Mouse (Mus musculus): ENCODE data around the gene Ltb. TPM values are rescaled to one million over a fixed set of nuclear protein-coding genes. Genes with fewer than 3 reads are reported as not detected.

Gene Ltb
- polyA plus RNA-seq, 1 experiment from 2014 or later = 0.25 TPM

DNA sequence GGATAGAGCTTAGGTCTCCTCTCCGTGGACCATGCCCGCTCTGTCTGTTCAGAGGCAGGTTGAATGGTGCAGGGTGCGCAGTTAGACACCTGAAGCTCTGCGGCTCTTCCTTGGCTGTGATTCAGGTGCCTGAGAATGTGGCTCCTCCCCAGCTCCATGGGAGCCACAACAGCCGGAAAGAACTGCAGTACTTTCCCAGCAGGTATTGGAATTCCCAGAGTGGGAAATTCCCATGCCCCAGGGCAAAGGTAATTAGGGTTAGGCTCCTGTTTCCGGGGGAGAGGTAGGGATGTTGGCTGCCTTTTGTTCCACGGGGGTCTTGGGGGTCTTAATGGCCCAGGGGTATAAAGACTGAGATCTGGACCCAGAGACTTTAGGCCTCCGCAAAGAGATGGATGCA, 4.7 kb downstream of the Ltb start:
- H3K4me2 ChIP-seq (replicated peaks) = no peak overlapping the region
- H3K27me3 ChIP-seq = peaks cover 28% of the 10 kb centered on the region
- no peaks in the 10 kb centered on the region for H3K36me3 ChIP-seq
- no peaks in the 10 kb centered on the region for H3K9me3 ChIP-seq
- ATAC-seq (replicated peaks) = no peak
- peaks cover 11% of the 10 kb centered on the region for H3K4me1 ChIP-seq
- H3K4me3 ChIP-seq = no peak overlapping the region
- 26% methylated on average over 8 of the region's 8 CpGs for WGBS
- no peak overlapping the region for H3K9ac ChIP-seq (replicated peaks)
- no peak overlapping the region for H3K27ac ChIP-seq (replicated peaks)

GRCm38 (mm10) chr17:35200398-35200797, 6.2 kb downstream of the Ltb start:
- Histone ChIP-seq H3K9me3 (no peaks in the 10 kb centered on the region), H3K4me2 (replicated peaks) (no peak overlapping the region), H3K9ac (replicated peaks) (no peak overlapping the region), H3K36me3 (no peaks in the 10 kb centered on the region), H3K4me3 (no peak overlapping the region), H3K27me3 (peaks cover 19% of the 10 kb centered on the region), H3K4me1 (peaks cover 9% of the 10 kb centered on the region), H3K27ac (replicated peaks) (no peak overlapping the region)
- 89% methylated on average over 11 of the region's 11 CpGs for WGBS
- no peak for ATAC-seq (replicated peaks)

GRCm38 (mm10) chr17:35201128-35201527, 6.9 kb downstream of the Ltb start:
- H3K27me3 ChIP-seq = peaks cover 13% of the 10 kb centered on the region
- H3K9ac ChIP-seq (replicated peaks) = no peak overlapping the region
- no peak for ATAC-seq (replicated peaks)
- H3K36me3 ChIP-seq = no peaks in the 10 kb centered on the region
- peaks cover 2% of the 10 kb centered on the region for H3K4me1 ChIP-seq
- H3K4me2 ChIP-seq (replicated peaks) = no peak overlapping the region
- H3K27ac ChIP-seq (replicated peaks) = no peak overlapping the region
- no peaks in the 10 kb centered on the region for H3K9me3 ChIP-seq
- H3K4me3 ChIP-seq = no peak overlapping the region
- 85% methylated on average over 11 of the region's 11 CpGs for WGBS

- Histone ChIP-seq H3K4me3 (no peak within 1 kb of the TSS), H3K9me3 (no peaks in the 10 kb centered on the region), H3K27me3 (peaks cover 7% of the 10 kb centered on the region; the same call in 1 of the 2 replicates), H3K4me1 (no peaks in the 10 kb centered on the region), H3K36me3 (no peaks in the 10 kb centered on the region), H3K27ac (replicated peaks) (no peak within 1 kb of the TSS), H3K9ac (replicated peaks) (no peak within 1 kb of the TSS), H3K4me2 (replicated peaks) (no peak within 1 kb of the TSS)
- ATAC-seq (replicated peaks) = no peak
- 54% methylated on average over 13 of the region's 13 CpGs for WGBS
Observed at GRCm38 (mm10) chr17:35201787-35202186, 7.5 kb downstream of the Ltb start, which contains the start of gene Tnf. TSS of gene Tnf (minus strand) at chr17:35202007.

GRCm38 (mm10) chr17:35202442-35202841, 8.2 kb downstream of the Ltb start:
- no peaks in the 10 kb centered on the region for H3K4me1 ChIP-seq
- no peaks in the 10 kb centered on the region for H3K9me3 ChIP-seq
- H3K36me3 ChIP-seq = no peaks in the 10 kb centered on the region
- no peak overlapping the region for H3K27ac ChIP-seq (replicated peaks)
- no peak for ATAC-seq (replicated peaks)
- no peak overlapping the region for H3K4me3 ChIP-seq
- H3K4me2 ChIP-seq (replicated peaks) = no peak overlapping the region
- 84% methylated on average over 4 of the region's 4 CpGs for WGBS
- H3K9ac ChIP-seq (replicated peaks) = no peak overlapping the region
- 0 out of 2 replicates have a peak, but pooled peaks cover 3% of the 10 kb centered on the region for H3K27me3 ChIP-seq

DNA sequence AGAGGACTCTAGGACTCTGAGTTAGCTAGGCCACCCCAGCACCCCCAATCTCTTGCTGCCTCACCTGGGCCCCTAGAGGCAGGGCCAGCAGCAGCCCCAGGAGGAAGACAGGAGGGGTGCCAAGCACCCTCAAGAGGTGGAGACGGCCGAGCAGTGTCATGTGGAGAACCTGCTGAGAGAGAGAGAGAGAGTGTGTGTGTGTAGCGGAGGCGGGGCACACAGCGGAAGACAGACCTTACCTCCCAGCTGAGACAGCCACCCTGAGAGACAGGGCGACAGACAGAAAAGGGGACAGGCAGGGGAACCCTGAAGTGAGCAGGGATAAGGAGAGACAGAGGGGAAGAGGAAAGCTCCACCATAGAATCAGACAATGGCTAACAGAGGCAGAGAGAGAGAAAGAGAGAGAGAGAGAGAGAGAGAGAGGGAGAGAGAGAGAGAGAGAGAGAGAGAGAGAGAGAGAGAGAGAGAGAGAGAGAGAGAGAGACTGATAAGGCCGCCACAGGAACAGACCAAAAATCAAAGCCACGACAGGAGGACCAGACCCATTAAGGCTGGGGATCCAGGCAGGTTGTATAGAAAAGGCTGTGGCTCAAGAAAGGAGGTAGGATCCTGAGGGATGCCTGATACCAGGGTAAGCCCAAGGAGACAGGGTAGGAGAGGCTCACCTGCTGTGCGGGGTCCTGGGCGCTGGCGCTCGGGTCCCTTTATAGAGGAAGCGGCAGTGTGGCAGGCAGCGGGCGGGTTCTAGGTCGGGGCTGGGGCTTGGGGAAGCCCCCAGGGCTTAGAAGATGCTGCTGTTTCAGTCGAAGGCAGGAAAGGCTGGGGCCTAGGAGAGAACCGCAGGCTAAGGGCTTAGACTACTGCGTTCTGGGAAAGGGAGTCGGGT, 10.5 kb downstream of the Ltb start, which contains the start of gene Lta:
Lta (minus strand) TSS at position 858 of the 886 bp plus-strand sequence.
- H3K4me2 ChIP-seq (replicated peaks) = no peak within 1 kb of the TSS
- H3K36me3 ChIP-seq = no peaks in the 10 kb centered on the region
- H3K4me3 ChIP-seq = no peak within 1 kb of the TSS
- no peak within 1 kb of the TSS for H3K27ac ChIP-seq (replicated peaks)
- H3K9ac ChIP-seq (replicated peaks) = 0 out of 2 replicates have a peak within 1 kb of the TSS, but pooled peaks have one; percentile 1
- ATAC-seq (replicated peaks) = no peak
- H3K9me3 ChIP-seq = no peaks in the 10 kb centered on the region
- 28% methylated on average over 20 of the region's 20 CpGs for WGBS
- H3K27me3 ChIP-seq = 0 out of 2 replicates have a peak, but pooled peaks cover 3% of the 10 kb centered on the region
- H3K4me1 ChIP-seq = no peaks in the 10 kb centered on the region

DNA sequence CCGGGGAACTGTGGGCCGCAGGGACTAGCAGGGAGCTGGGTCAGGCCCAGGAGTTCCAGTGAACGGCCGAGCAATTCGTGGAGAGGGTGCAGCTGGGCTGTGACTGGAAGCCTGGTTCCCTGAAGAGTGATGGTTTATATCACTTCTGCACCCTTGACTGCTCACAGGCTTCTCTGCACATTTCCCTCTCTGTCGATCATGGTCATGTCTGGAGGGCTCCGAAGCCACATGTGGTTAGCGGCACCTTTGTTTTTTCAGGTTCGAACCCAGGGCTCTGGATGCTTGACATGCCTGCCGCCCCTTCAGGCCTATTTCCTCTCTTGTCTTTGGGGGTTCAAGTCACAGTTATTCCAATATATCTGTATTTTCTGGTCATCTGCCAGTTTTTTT, 11.1 kb downstream of the Ltb start:
- no peak for ATAC-seq (replicated peaks)
- Histone ChIP-seq H3K9me3 (no peaks in the 10 kb centered on the region), H3K9ac (replicated peaks) (0 out of 2 replicates have a peak overlapping the region, but pooled peaks have one; percentile 1), H3K27me3 (0 out of 2 replicates have a peak, but pooled peaks cover 3% of the 10 kb centered on the region), H3K27ac (replicated peaks) (no peak overlapping the region), H3K4me3 (no peak overlapping the region), H3K4me1 (no peaks in the 10 kb centered on the region), H3K4me2 (replicated peaks) (no peak overlapping the region), H3K36me3 (no peaks in the 10 kb centered on the region)
- 63% methylated on average over 10 of the region's 10 CpGs for WGBS

- Histone ChIP-seq H3K27ac (replicated peaks) (no peak overlapping the region), H3K9ac (replicated peaks) (no peak overlapping the region), H3K9me3 (no peaks in the 10 kb centered on the region), H3K4me3 (no peak overlapping the region), H3K4me2 (replicated peaks) (no peak overlapping the region), H3K36me3 (no peaks in the 10 kb centered on the region), H3K27me3 (no peaks in the 10 kb centered on the region), H3K4me1 (no peaks in the 10 kb centered on the region)
- ATAC-seq (replicated peaks) = no peak
- 72% methylated on average over 12 of the region's 12 CpGs for WGBS
Observed at GRCm38 (mm10) chr17:35209785-35210535, 15.7 kb downstream of the Ltb start.

DNA sequence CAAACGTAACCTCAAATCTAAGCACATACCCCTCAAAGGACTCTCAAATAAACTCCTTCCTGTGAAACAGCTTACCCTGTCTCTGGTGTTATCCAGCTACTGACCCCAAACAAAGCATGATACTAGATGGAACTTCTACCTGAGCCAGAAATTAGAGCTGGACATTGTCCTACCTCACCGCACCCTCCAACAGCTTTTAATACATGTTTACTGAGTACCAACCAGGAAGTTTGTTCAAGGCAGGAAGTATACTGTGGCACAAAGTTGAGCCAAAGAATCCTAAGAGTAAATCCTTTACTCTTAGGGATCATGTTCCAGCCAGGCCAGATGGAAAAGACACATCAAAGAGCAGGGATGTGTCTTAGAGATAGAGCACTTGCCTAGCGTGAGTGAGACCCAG, 16.4 kb downstream of the Ltb start:
- no peak for ATAC-seq (replicated peaks)
- H3K27me3 ChIP-seq = no peaks in the 10 kb centered on the region
- H3K36me3 ChIP-seq = no peaks in the 10 kb centered on the region
- WGBS = 91% methylated on average over 3 of the region's 3 CpGs
- no peak overlapping the region for H3K9ac ChIP-seq (replicated peaks)
- no peaks in the 10 kb centered on the region for H3K4me1 ChIP-seq
- no peak overlapping the region for H3K4me2 ChIP-seq (replicated peaks)
- no peak overlapping the region for H3K4me3 ChIP-seq
- no peaks in the 10 kb centered on the region for H3K9me3 ChIP-seq
- H3K27ac ChIP-seq (replicated peaks) = no peak overlapping the region

- no peak for ATAC-seq (replicated peaks)
- Histone ChIP-seq H3K4me1 (no peaks in the 10 kb centered on the region), H3K36me3 (no peaks in the 10 kb centered on the region), H3K9ac (replicated peaks) (no peak overlapping the region), H3K27me3 (no peaks in the 10 kb centered on the region), H3K27ac (replicated peaks) (no peak overlapping the region), H3K9me3 (no peaks in the 10 kb centered on the region), H3K4me3 (no peak overlapping the region), H3K4me2 (replicated peaks) (no peak overlapping the region)
- 94% methylated on average over 5 of the region's 5 CpGs for WGBS
Observed at GRCm38 (mm10) chr17:35213071-35213470, 18.8 kb downstream of the Ltb start.

DNA sequence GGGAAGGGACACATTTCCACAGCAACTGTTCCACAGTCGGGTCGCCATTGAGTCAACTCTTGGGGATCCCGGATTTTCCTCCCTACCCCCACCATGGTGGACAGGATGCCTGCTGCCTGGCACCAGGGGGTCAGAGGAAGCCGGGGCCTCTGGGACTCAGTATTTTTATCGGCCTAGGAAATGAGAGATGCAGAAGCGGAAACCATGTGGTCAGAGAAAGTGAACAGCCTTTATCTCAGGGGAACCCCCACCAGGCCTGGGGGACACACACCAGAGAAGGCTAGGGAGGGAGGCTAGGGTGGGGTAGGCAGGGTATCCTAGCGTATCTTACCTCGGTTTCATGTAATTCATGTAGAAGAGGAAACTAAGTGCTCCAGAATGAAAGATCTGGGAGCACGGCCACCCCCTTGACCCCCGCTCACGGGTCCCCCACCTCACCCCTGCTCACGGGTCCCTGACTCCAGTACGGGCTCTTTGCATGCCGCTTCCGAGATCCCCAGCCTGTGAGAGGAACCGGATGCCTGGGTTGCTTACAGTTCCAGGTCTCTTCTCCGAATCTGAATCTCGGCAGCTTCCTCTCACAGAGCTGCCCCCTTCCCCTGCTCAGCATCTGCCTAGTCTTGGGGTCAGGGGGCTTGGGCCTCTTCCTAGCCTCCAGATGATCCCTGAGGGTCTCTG, 24.4 kb downstream of the Ltb start:
- H3K27ac ChIP-seq (replicated peaks) = no peak overlapping the region
- no peak for ATAC-seq (replicated peaks)
- H3K9ac ChIP-seq (replicated peaks) = no peak overlapping the region
- H3K4me3 ChIP-seq = no peak overlapping the region
- no peaks in the 10 kb centered on the region for H3K27me3 ChIP-seq
- H3K36me3 ChIP-seq = peaks cover 18% of the 10 kb centered on the region
- 85% methylated on average over 18 of the region's 18 CpGs for WGBS
- H3K9me3 ChIP-seq = no peaks in the 10 kb centered on the region
- no peak overlapping the region for H3K4me2 ChIP-seq (replicated peaks)
- H3K4me1 ChIP-seq = no peaks in the 10 kb centered on the region

- no peak for ATAC-seq (replicated peaks)
- H3K4me1 ChIP-seq = no peaks in the 10 kb centered on the region
- H3K9ac ChIP-seq (replicated peaks) = no peak overlapping the region
- H3K4me3 ChIP-seq = no peak overlapping the region
- H3K27ac ChIP-seq (replicated peaks) = no peak overlapping the region
- no peak overlapping the region for H3K4me2 ChIP-seq (replicated peaks)
- 90% methylated on average over 6 of the region's 6 CpGs for WGBS
- no peaks in the 10 kb centered on the region for H3K27me3 ChIP-seq
- peaks cover 18% of the 10 kb centered on the region for H3K36me3 ChIP-seq
- no peaks in the 10 kb centered on the region for H3K9me3 ChIP-seq
Observed at GRCm38 (mm10) chr17:35219601-35220041, 25.4 kb downstream of the Ltb start.

Data from forebrain, embryonic 15.5 days (tissue).